Mouse (Mus musculus) adrenal gland, postnatal 14 days (tissue): ENCODE measurements around the gene Olfr1173. TPM values are rescaled to one million over a fixed set of nuclear protein-coding genes. Genes with fewer than 3 reads are reported as not detected.

Experiments used
- DNase-seq: peaks from one replicate; pipeline ENCODE4 v3.0.0; 2021; ENCODE audit warnings: mixed read lengths
- long read RNA-seq, 2 experiments: library from polyadenylated mRNA; stranded (forward); transcript quantifications; one replicate each; pipeline ENCODE4 v2.0.0; 2021
- total RNA-seq: library from RNA; stranded (reverse); gene quantifications from 2 replicates; pipeline ENCODE4 v1.2.3, GENCODE M21; 2021

Olfr1173 gene
- total RNA-seq, result not detected in 2 replicates
- long read RNA-seq, experiment 1, result 0 reads
- long read RNA-seq, experiment 2, result 0 reads

DNA sequence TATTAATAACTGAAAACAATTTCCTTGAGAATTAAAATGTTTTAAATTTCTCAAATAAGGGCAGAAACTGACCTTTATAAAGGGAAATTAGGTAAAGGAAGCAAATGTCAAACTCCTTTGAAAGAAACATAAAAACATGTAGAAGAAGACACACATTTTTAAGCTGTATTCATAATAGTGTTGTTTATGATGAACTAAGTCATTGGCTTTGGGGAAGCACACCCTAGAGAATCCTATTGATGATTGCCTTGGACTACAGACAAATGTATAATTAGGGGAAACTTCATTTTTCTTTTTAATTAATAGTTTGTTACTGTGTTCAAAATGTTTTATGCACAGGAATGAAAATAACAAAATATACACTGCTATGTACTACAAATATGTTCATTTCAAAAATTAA is at the start of gene Olfr1173:
TSS of gene Olfr1173 (minus strand) at position 101 of the 400 bp plus-strand sequence.
- no peak for DNase-seq

DNA sequence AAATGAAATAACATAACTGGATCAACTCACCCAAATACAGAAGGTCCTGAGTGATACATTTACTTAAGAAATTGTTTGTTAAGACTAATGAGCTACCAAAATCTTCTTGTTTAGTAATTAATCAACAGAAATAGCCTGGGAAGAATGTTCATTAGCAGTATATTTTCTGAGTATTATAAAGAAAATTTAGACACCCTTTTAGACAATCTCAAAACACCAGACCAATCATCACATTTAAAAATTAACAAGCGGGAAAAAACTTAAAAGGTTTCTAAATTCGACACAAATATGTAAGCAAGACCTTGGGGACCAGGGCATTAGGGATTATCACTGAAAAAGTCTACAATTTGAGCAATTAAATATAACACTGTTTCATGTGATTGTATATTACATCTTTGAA is 47.4 kb upstream of the Olfr1173 start, which contains the start of gene Olfr1175-ps:
TSS of gene Olfr1175-ps (minus strand) at position 101 of the 400 bp plus-strand sequence.
- DNase-seq, result no peak

DNA sequence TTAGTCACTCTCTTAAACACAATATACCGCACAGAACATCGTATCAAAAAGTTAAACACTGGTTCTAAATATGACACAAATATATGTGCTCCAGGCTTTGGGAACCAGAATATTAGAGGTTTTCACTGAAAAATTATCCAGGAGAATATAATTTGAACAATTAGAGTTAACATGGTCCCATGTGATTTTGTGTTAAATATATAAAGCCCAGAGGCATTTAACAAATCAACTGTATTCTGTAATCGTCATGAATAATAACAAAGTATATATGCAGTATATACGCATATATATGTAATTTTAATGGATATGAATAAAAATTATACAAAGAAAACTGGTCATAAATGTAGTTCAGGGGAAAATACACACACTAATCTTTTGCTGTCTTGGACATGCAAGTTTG is 35.4 kb upstream of the Olfr1173 start, which contains the start of gene Olfr1174-ps:
TSS of gene Olfr1174-ps (minus strand) at position 101 of the 400 bp plus-strand sequence.
- DNase-seq, result no peak

DNA sequence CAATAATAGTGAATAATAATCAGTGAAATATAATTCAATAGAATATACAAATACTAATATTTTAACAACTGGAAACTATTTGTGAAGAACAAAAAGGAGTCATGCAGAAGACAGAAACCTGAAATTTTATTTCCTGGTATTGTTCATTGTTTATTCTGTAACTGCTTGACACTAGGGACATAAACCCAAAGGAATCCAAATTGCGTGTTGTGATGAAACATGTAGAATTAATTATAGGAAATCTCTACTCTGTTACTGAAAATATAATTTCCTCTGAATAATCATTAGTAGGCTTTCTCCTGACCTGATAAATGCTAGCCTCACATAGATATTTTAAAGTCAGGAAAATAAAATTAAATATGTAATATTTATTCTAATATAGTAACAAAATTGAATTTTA is 51.4 kb downstream of the Olfr1173 start, which contains the start of gene Olfr1170:
TSS of gene Olfr1170 (minus strand) at position 101 of the 400 bp plus-strand sequence.
- no peak for DNase-seq

Other genes starting within 250 kb of the Olfr1173 start
- gene Olfr73, start 242.2 kb downstream of the Olfr1173 start, total RNA-seq, result not detected in 2 replicates
- not detected in 2 replicates for gene Olfr1162, start 228.7 kb downstream of the Olfr1173 start, total RNA-seq
- not detected in 2 replicates for gene Olfr1163, start 208.0 kb downstream of the Olfr1173 start, total RNA-seq
- not detected in 2 replicates for gene Olfr1164, start 185.9 kb downstream of the Olfr1173 start, total RNA-seq
- gene Olfr1166, start 151.6 kb downstream of the Olfr1173 start, total RNA-seq, result not detected in 2 replicates
- gene Olfr1167, start 124.7 kb downstream of the Olfr1173 start, total RNA-seq, result not detected in 2 replicates
- not detected in 2 replicates for gene Olfr1168, start 98.0 kb downstream of the Olfr1173 start, total RNA-seq
- not detected in 2 replicates for gene Olfr1170, start 51.5 kb downstream of the Olfr1173 start, total RNA-seq
- not detected in 2 replicates for gene Olfr1174-ps, start 35.3 kb upstream of the Olfr1173 start, total RNA-seq
- not detected in 2 replicates for gene Olfr1175-ps, start 47.3 kb upstream of the Olfr1173 start, total RNA-seq
- gene Olfr1176, start 56.8 kb upstream of the Olfr1173 start, total RNA-seq, result not detected in 2 replicates
- gene Olfr1177-ps, start 66.6 kb upstream of the Olfr1173 start, total RNA-seq, result not detected in 2 replicates
- gene Olfr1178, start 107.2 kb upstream of the Olfr1173 start, total RNA-seq, result not detected in 2 replicates
- gene Olfr1179, start 126.6 kb upstream of the Olfr1173 start, total RNA-seq, result not detected in 2 replicates
- not detected in 2 replicates for gene Olfr1180, start 139.3 kb upstream of the Olfr1173 start, total RNA-seq
- not detected in 2 replicates for gene Olfr1181, start 146.3 kb upstream of the Olfr1173 start, total RNA-seq
- not detected in 2 replicates for gene Gm13757, start 169.3 kb upstream of the Olfr1173 start, total RNA-seq
- not detected in 2 replicates for gene Olfr1183, start 175.0 kb upstream of the Olfr1173 start, total RNA-seq
- not detected in 2 replicates for gene Olfr1184, start 203.7 kb upstream of the Olfr1173 start, total RNA-seq
- not detected in 2 replicates for gene Olfr1185-ps1, start 213.4 kb upstream of the Olfr1173 start, total RNA-seq
- not detected in 2 replicates for gene Olfr1186, start 238.7 kb upstream of the Olfr1173 start, total RNA-seq